Mouse (Mus musculus) embryo, embryonic 9.5 days (tissue): Measurements from ENCODE around the gene 5830473C10Rik.

Source experiments
- DNase-seq: peaks from one replicate; pipeline ENCODE4 v3.0.0-alpha.2; 2017; ENCODE audit errors: extremely low spot score

5830473C10Rik gene

DNA sequence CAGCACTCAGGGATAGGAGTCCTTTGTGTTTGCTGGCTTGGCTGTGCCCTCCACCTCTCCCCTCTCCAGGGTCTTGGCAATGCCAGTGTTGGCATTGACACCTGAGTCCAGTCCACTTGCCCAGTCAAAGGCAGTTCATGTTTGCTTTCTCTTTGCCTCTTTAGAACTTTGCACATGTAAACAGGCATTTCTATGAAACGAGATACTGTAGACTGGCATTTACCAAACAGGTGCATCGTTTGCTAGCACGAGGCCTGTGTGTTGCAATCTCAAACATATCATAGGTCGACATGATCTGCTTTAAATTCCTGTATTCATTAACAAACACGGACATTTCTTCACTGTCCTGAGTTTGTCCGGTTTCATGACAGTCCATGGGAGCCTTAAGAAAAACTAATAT, at the start of gene 5830473C10Rik:
5830473C10Rik (plus strand) TSS at position 365 of the 400 bp plus-strand sequence.
- DNase-seq: no peak

DNA sequence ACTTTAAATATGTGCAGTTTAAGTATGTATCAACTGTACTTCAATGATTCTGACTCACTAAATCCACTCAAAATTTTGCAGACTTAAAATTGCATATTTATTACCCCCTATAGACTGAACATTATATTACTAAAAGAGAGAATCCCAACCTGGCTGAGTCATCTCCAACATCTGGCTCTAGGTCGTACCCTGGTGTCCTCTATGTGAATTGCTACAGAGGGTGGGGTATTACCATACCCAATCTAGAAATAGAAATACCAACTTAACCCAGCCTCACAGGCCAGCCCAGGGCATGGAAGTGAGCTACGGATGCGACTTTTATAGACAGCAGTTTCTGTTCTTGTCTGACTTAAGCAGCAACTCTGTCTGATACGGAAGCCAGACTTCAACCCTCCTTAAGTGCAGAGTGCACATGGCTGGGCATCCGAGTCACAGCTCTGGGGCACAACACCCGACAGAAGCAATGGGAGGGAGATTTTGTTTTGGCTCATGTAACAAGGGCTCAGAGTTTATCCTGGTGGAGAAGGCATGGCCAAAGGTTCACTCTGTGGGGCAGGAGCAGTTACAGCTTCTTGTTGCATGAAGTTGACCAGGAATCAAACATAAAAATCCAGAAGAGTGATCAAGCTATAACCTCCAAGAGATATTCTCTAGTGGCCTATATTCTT, 48.5 kb upstream of the 5830473C10Rik start:
- no peak for DNase-seq

DNA sequence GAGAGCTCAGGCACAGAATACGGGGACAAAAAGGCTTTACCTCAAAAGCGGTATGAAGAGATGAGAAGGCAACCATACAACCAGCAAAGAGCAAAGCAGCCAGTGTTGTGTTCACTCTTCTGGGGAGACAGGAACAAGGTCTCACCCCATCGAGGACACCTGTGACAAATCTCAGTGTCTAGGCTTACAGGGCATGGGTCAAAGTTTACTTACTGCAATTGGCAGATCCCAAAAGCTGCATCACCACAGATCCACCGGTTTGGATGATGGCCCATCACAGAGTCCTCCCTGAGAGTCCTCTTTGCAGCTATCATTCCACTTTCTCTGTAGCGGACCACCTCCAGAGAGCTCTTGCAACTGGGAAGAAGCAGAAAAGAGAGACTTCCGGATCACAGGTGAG, 45.3 kb upstream of the 5830473C10Rik start:
- no peak for DNase-seq

DNA sequence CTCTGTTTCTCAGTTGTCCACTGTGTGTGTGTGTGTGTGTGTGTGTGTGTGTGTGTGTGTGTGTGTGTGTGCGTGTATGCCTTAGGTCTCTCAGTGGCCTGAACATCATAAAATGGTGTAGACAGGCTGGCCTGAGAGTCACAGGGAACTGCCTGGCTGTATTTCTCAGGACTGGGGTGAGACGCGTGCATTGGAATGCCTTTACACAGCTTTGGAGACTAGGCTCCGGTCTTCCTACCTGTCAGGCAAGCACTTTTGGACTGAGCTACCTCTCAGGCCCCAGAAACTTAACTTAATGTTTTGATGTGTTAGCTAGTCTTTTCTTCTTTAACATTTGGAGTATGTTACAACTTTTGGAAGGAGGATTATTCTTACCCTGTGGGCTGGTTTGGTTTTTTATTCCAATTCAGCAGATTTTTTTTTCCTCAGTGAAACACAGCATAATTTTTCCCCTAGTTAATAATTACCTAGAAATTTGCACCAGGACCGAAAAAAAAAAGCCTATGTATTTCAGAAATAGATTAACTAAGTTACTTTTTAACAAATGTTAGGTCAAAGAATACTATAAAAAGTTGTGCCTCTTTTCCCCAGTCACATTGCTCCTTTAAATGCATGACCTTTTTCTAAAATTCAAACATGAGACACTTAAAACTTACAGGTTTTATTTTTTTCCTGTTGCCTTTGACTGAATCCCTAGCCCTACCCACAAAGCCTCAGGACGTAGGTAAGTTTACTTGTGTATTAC, 42.4 kb upstream of the 5830473C10Rik start, which contains the start of gene Afm:
Afm (plus strand) TSS at position 577 of the 745 bp plus-strand sequence.
- DNase-seq: no peak

DNA sequence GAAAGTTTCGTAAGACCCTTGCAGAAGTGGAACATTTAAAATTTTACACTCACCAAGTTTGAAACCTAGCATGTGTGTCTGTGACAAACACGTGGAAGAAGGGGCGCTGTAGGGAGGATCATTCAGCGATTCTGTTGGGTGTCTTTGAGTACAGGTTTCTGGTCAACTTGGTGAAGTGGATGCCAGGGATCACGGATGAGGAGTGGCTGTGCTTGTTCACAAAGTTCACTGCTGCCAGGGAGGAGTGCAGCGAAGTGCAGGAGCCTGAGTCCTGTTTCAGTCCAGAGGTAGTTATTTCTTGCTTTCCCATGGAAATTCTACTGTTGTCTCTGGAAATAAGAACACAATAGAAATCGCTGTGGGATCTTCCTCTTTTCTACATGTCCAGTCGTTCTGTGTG, 9.7 kb upstream of the 5830473C10Rik start:
- no peak for DNase-seq

DNA sequence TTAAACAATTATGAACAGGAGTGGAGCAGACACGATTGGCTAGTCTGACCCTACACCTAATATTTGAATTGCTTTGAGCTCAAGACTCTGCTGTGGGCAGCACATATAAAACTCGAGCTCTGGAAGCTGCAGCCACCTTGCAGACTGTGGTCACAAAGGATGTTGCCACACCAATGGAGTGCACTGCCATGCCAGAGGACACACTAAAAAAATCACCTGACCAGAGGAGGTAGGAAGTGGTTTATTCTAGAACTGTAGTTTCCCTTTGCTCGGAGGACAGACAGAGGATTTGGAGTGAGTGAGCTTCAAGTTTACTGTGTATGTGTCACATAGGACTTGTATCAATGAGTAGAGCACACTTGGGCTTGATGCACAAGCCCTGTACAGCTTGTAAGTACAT, 4.9 kb upstream of the 5830473C10Rik start:
- DNase-seq: no peak

DNA sequence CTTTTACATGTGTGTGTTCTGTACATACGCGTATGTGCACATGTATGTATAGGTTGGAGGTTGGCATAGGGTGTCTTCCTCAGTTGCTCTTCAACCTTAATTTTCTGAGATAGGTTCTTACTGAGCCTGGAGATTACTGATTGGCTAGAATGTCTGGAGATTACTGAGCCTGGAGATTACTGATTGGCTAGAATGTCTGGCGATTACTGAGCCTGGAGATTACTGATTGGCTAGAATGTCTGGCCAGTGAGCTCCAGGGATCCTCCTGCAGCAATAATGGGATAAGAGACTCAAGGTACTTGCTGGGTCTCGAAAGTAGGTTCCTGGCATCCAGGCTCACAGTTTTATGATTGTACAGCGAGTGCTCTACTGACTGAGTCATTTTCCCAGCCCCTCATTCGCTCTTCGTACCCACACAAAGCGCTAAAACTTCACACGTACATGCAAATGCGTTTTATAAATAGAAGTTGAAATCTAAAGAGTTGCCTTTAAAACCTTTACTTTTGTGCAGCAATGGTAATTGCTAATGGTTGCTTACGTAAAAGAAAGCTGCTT, 891 bp downstream of the 5830473C10Rik start:
- no peak for DNase-seq

DNA sequence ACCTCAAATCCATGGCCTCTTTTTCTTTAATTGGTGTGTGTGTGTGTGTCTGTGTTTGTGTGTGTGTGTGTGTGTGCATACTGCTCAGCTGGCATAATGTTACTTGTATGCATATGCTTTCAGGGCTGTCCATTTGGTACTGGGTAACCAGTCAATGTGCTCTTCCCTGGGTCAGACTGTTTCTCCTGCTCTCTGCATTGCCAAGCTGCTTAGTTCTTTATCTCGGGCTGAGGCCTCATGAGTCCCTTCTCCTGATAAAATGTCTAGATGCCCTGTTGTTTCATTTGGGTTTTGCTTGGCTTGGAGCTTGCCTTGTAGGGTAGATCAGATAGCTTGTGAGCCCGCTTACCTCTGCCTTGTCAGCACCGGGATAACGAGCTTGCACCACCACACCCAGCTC, 2.0 kb downstream of the 5830473C10Rik start:
- no peak for DNase-seq

DNA sequence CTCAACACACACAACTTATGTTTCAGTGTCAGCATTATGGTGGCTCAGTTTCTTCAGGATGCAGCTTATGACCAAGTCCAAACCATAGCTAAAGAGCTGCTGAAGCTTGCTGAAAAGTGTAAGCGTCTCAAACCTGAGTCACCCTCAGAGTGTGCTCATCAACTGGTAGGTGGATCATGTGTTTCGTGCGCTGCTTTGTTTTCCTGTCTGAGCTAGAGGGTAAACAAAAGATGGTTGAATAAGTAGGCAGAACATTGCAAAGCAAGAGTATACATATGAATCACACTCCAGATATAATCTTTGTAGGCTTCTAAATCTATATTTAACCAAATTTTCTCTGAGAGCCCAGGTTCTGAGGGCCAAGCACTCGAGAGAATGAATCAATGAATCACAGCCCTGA, 3.3 kb downstream of the 5830473C10Rik start:
- no peak for DNase-seq

DNA sequence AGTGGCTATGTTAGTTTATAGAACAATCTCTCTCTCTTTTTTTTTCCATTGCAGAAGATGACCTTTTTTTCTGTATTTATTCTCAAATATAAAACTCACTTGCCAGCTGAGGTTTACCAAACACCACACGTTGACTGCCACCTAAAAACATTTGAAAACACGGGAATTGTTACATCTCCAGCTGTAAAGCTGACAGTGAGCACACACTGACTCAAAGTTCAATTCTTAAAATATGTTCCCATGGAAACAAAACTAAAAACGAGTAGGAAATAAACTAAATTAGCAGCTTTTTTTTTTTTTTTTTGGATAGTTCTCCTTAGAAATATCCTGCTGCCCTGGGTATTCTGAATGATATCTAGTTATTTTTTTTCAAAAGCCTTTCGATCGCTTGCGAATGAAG, 4.3 kb downstream of the 5830473C10Rik start:
- DNase-seq: no peak

DNA sequence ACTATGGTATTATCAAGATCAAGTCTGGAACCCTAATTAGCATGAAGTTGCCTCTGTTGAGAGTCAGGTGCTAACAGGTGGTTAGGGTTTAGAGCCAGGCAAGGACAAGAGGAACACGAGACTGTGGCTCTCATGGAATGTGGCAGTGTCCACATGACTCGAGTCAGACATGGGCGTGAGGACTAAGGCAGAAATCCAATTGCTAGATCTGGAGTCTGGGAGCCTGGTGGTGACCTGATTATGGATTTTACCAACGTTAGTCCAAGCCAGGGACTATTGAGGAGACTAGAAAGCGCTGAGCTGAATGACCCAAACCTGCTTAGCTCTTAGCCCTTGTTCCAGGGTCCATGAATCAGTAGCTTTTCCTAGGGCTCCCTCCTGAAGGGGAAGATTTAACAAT, 6.9 kb downstream of the 5830473C10Rik start:
- DNase-seq: no peak

DNA sequence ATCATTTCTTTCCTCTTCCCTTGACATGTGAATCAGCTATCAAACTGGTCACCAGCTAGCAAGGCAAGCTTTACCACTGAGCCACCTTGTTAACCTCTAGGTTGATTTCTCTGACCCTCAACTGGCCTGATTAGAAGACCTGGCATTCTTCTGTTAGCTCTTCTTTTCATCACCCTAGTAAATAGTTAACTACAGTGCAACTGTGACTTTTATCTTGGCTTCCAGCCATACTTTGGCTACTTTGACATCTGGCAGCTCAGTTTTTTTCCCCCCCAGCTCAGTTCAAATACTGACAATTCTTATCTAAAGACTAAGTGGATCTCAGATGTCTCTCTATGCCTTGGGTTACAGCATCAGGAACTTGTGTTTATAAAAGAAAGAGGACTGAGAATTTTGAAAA, 7.4 kb downstream of the 5830473C10Rik start:
- no peak for DNase-seq

DNA sequence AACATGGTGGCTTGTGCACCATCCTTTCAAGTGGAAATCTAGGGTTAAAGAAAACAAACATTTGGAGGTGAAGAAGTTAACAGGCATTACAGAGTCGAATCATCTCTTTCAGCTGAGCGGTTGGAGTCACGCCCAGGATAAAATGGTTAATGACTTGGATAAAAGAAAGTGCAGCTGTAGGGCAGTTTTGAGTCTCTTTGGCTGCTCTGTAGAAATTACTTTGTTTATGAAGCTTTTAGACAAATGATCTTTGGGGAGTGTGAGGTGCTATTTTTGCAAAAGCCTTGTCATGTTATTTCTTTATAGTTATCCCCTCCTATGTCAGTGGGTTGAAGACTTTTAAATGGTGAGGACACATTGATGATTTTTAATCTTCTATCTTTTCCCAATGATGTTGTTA, 10.3 kb downstream of the 5830473C10Rik start:
- no peak for DNase-seq

DNA sequence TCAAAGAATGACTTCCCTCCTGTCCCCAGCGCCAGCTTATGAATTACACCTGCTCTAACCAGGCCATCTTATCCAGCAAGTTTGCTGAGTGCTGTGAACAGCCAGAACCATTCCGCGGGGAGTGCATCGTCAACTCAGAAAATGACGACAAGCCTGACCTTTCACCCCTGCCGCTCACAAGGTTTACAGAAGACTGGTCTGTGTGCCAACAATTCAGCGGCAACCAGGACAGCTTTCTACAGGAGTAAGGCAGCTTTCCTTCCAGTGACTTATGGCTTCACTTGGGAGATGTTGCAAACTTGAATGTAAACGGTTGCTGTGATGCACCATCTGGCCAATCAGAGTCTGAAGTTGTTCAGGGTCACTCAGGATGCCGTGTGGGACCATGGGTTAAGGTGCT, 16.8 kb downstream of the 5830473C10Rik start:
- no peak for DNase-seq

DNA sequence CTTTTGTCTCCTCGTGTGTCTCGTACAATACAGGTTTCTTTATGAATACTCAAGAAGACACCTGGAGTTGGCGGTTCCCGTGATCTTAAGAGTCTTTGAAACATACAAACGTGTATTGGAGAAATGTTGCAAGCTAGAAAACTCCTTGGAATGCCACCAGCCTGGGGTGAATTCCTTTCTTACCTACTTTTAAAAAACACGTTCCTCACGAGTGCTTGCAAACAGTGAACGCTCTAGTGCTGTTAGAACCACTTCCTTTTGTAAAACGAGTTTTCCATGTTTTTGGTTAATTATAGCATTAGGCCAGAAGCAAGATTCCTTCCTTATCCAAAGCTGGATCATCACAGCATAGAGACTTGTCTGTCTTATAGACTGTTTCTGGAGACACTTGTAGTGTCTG, 18.6 kb downstream of the 5830473C10Rik start:
- DNase-seq: no peak

DNA sequence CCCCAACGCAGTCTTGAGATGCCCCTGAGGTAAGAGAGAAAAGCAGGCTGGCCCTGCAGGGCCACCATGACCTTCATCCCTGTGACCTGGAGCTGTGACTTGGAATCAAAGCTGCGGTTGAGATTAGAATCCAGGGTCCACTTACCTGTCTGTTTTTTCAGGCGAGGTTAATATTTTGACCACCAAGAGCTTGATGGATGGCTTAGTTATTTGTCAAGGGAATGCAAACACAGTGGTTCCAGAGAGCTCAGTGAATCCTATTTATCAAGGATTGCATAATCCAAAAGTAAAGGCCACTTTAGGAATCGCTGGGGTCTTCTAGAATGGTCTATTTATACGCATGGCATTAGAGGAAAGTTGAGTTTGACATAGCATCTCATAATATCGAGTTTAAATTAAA, 21.3 kb downstream of the 5830473C10Rik start:
- no peak for DNase-seq

DNA sequence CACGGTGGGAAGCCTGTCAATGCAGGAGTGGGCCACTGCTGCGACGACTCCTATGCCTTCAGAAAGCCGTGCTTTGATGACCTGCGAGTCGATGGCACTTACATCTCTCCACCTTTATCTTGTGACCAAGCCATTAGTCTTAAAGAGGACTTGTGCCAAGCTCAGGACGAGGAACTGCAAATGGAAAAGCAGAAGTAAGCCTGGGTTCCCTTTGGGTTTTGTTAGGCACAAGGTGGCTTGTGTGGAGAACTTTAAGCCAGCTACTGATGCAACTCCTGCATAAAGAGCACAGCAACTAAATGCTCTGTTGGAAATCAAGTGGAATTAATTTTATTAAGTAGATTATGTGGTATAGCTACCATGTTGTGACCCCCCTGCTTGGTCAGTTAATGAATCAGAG, 23.9 kb downstream of the 5830473C10Rik start:
- DNase-seq: no peak

DNA sequence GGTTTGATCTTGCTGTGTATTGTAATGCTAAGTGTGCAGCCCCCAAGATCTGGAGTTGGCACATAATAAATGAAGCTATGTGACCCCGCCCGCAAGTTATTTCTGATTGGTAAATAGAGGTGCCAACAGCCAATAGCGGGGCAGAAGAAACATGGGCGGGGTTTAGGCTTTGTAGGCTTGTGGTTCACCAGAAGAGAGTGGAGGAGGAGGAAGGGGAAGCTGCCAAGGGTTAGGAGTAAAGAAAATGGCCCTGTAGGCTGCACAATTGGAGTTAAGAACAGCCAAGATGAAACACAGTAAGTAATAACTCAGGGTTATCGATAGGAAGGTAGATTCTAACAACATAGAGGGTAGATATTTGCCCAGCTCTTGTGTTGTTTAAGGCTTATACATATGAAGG, 25.6 kb downstream of the 5830473C10Rik start:
- no peak for DNase-seq

DNA sequence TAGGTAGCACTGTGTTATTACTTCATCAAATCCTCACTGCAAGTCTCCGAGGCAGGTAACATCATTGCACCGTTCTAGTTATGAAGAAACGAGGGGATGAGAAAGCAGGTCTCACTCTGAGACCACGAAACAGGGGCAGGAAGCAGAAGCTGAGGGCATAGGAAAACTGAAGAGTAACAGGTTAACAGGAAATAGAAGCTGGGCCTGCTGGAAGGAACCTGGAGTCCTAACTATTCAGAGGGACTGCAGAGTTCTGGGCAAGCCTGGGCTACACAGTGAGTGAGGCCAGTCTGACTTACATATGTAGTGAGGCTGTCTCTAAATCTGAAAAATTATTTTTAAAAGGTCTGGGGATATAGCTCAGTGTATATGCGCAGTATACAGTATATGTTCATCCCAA, 27.2 kb downstream of the 5830473C10Rik start:
- no peak for DNase-seq

DNA sequence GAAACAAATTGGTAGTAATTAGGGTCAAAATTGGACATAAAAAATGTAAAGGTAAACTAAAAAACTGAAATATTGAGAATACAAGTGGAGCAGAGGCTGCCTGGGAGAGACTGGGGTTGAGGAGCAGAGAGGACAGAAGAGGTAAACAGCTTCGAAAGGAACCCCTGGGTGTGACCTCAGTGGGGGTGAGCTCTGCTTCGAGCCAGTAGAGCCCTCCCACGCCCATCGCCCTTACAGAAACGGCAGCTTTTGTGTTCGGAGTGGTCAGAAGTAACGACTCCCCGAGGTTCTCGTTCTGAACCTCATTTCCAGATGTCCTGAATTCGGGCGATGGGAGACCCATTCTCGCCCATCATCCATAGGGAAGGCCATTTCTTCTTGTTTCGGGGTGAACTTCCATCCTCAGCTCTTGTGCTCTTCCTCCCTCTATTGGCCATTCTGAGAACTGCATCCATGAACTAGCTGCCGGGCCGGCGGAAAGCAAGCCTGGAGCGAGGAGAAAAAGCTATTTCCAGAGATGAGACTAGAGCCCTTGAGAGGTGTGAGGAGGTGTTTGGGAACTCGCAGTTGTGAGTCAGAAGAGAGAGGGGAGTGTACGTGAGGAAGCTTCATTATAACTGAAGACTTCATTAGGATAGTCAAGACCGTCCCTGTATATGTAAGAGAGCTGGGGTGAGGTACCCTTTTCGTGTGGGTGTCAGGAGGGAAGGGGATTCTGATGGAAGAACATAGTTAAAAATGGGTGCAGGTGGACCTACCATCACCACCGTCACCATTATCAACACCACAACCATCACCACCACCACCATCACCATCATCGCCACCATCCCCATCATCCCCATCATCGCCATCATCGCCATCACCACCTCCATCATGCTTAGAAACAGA, 28.0 kb downstream of the 5830473C10Rik start:
- DNase-seq: peak; percentile 78

DNA sequence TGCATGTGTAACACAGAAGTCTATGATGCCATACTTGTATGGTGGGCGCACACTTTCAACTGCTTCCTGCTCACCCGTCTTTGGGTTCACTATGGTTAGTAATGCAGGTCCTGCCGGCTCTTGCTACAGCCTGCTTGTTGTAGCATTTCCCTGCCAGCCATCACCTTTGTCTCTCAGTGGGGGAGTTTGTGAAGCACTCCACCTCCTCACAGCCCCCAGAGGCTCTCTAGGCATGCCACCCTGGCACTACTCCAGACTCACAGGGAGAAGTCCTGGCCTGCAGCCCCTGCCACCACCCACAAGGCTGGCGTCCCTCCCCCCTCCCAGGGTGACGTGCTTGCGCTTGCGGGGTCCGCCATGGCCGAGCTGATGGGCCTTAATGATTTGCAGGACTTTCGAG, 29.8 kb downstream of the 5830473C10Rik start:
- no peak for DNase-seq

DNA sequence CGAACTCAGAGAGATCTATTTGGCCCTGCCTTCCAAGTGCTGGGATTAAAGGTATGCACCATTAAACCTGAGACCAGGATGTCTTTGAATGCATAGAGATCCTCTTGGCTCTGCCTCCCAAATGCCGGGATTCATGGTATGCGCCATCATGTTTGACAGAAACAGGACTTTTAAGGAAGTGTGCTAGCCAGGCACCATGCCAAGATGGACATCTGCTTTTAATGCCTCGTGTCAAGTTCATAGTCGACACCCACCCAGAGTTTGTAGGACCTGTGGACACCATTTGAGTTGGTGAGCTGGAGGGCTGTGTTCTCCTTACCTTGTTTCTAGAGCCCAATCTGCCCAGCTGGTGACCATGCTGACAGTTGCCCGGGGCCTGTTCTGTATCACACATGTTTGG, 31.0 kb downstream of the 5830473C10Rik start:
- DNase-seq: no peak
